Mouse (Mus musculus) adrenal gland, postnatal 4 days (tissue): ENCODE measurements around the gene Usp29. TPM values are rescaled to one million over a fixed set of nuclear protein-coding genes. Genes with fewer than 3 reads are reported as not detected.
"Not testable (repeated sequence)": the region's sequence is repeated elsewhere in the genome, so short reads cannot be mapped to it uniquely, and the experiment has no call there.

Experiments used
- DNase-seq, 2 experiments: peaks; one replicate each; pipeline ENCODE4 v3.0.0; 2021 to 2022; ENCODE audit warnings: low spot score in 2 of 2, mixed read lengths in 2 of 2
- total RNA-seq, 2 experiments: library from RNA; stranded (reverse); gene quantifications; 2 replicates each; pipeline ENCODE4 v1.2.3; 2021

Gene Usp29
- total RNA-seq, 2 experiments from 2014 or later: 8.3 to 8.5 TPM

DNA sequence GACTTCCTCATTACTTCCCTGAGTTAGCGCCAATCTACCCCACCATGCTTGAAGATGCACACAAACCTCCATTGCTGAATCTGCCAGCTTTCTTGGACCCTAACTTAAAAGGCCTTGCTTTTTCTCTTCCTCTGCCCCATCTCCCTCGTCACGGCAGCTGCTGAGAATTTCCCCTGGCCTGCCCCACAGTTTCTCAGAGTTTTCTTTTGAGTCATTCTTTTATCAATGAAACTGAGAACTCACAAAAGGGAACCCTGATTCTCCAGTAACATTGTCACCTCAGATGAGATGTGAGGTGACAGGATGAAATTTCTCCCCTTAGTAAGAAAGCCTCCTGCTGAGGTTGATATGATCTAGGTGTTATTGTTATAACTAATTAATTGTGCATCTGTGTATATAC lies 138.5 kb downstream of the Usp29 start:
- no peak for DNase-seq

DNA sequence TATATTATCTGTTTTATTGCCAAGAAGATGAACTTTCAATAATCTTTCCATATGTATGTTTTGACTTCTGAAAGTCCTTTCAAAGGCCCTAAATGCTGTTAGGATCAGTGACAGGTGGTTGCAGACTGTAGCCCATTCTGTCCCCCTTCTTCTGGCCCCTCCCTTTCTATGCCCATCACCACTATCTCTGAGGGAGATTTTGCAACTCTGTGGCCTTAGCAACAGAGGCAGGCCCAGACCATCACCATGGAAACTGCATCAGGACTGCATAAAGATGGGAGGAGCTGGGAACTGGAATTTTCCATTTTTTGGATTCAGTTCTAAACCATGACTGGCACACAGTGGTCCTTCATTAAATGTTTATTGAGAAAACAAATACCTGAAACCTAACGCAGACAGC lies 139.2 kb downstream of the Usp29 start:
- DNase-seq: no peak

DNA sequence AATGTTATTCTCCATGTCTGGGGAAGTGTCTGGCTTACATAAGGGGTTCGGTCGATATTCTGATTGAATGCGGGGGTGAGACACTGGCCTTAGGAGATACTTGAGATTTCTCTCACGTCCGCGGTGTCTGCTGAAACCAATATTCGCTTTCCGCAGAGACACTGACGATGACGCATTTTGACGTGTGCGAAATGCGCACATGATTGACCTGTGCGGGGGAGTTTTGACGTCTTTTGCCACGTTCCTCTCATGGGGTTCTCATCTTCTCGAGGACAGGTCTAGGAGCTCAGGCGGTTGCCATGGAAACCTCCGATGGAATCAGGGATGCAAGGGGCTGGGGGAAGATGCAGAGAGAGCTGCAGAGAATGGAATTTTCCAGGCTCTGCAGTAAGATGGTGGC lies 144.1 kb downstream of the Usp29 start:
- no peak for DNase-seq

DNA sequence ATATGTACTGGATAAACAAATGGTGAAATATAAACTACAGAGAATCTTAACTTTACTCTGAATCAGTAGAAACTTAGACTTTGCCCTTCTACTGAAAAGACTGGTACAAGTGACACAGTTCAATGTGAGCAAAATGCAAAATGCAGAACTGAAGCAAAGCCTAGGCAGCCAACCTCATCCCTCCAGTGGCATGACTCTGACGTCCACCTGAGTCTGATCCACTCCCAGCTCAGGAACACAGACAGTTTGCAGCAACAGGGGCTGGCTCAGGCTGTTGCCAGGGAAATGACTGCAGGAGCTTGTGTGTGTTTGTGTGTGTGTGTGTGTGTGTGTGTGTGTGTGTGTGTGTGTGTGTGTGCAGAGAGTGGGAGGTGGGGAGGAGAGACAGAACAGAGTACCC lies 147.8 kb downstream of the Usp29 start:
- no peak for DNase-seq

DNA sequence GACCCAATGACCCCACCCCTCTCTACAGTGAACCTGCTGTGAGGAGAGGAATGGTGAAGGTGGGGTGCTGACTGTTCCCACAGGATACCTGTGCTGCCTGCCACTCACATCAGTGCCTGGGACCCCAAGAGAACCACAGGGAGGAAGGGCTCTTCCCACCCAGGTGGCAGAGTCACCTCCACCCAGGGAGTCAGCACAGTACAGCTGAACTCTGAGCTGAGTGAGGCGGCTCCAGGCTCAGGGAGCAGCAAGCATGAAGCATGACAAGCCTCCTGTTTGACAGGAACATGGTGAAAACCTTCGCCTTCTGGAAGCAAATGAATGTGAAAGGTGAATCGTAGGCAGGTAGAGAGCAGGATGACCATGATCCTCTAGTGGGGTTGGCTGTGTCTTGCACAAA lies 148.5 kb downstream of the Usp29 start:
- not testable (repeated sequence) for DNase-seq

DNA sequence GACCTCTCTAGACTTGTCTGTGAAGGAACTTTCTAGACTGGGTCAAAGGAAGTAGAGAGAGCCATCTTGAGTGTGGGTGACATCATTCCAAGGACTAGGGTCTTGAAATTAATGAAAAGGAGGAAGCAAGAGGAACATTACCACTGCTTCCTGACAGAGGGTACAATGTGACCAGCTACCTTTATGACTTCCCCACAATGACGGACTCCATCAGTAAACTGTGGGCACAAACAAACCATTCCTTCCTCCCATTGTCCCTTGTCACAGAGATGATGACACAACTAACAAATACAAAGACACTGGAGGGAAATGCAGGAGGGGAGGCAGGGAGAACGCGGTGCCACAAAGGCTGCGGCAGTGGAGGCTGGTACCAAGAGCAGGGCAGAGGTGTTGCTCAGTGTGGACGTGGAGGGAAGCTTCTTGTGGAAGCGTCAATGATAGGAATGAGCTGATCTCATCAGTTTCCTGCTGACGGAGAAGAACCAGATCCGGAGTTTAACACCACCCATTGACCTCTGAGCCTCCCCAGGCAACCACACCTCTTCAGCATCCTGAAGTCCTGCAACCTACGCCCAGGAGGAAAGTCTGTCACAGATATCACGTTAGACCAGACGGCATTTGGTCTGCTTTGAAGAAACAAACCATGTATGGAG lies 149.3 kb downstream of the Usp29 start:
- DNase-seq: no peak

DNA sequence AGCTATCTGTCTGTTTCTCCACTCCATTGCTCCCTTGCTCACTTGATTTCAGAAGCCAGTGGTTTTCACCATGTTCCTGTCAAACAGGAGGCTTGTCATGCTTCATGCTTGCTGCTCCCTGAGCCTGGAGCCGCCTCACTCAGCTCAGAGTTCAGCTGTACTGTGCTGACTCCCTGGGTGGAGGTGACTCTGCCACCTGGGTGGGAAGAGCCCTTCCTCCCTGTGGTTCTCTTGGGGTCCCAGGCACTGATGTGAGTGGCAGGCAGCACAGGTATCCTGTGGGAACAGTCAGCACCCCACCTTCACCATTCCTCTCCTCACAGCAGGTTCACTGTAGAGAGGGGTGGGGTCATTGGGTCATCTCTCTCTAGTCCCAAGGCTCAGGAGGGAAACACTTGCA lies 150.5 kb downstream of the Usp29 start:
- not testable (repeated sequence) for DNase-seq

DNA sequence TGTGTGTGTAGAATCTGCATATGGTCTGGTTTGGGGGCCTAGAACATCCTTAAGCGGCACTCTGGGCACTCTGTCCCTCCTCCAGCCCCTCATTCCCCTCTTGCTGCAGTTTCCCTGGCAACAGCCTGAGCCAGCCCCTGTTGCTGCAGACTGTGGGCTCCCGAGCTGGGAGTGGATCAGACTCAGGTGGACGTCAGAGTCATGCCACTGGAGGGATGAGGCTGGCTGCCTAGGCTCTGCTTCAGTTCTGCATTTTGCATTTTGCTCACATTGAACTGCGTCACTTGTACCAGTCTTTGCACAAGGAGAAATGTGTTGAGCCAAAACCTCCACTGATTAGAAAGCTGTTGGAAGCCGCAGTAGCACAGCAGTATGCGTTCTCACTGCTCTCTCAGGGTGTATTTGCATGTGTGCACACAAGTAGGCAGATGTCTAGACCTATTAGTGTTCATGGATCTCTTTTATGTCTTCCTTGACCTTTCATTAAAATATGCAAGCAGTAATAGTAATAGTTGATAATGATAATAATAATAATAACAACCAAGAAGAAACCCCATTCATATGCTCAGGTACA lies 151.2 kb downstream of the Usp29 start:
- no peak for DNase-seq

DNA sequence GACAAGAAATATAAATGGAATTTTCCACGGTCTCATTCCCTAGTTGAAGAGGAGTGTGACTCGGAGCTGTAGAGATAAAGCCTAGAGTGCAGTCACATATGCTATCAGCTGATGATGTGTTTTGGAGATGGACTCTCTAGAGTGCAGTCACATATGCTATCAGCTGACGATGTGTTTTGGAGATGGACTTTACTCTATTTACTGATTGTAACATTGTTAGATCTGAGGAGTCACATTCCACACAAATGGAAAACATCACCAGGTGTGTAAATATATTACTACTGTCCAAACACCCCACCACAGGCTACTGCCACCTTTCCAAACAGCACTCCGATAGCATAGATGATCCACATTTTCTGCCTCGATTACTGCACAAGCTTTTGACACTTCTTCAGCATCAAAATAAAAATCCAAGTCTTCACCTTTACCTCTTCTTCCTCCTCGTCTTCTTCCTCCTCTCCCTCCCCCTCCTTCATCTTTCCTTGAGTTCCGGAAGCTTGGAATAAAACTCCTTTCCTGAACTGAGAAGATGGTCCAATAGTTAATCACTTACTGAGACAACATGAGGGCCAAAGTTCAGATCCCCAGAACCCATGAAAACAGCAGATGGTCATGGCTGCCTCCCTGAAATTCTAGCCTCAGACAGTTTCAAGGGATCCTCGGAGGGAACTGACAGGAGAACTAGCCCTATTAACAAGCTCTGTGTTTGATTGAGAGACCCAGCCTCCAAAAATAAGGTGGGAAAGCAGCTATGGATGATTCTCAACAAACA lies 153.2 kb downstream of the Usp29 start:
- DNase-seq: no peak

DNA sequence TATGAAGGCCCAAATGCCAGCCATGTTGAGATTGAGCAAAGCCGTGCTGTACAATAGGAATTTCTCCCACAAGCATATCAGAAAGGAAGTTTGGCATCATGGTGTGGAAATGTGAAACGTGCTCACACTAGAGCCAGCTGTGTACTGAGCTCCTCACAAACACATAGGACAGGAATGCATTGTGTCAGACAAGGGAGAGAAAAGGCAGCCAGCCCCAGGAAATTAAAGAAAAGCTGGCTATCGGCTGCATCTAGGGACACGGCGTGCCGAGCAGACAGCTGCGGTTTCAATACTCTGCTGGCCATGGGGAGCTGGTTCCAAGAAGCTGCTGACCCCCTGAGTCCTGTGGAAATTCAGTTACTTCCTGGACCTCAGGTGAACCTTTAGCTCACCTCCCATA lies 155.0 kb downstream of the Usp29 start:
- DNase-seq: no peak

DNA sequence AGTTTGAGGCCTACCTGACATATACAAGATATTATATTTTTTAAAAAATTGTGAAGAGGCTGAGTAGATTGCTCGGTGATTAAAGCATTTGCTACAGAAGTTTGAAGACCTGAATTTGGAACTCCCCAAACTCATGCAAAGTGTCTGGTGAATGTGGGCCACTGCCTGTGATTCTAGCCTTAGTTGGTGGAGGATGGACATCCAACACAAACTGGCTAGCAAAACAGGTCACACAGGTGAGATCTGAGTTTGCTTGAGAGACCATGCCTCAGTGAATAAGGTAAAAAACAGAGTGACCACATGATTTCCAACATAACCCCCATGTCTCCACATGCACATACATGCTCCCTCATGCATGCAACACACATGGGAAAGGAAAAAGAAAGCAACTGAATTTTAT lies 156.5 kb downstream of the Usp29 start:
- DNase-seq: no peak

DNA sequence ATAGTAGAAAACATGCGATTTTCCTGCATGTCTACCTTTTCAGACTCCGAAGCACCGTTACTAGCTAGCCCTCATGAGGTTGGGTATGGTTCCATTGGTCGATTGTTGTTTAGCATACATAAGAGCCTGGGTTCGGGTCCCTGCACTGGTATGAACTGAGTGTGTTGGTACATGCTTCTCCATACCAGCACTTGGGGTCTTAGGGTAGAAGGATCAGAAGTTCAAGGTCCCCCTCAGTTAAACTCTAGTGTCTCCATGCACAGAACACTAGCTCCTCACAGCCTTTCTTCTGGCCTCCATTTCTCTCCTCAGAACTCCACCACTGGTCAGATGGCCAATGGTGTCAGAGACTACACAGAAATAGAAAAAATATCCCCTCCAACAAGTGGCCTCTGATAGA lies 159.5 kb downstream of the Usp29 start:
- no peak for DNase-seq

DNA sequence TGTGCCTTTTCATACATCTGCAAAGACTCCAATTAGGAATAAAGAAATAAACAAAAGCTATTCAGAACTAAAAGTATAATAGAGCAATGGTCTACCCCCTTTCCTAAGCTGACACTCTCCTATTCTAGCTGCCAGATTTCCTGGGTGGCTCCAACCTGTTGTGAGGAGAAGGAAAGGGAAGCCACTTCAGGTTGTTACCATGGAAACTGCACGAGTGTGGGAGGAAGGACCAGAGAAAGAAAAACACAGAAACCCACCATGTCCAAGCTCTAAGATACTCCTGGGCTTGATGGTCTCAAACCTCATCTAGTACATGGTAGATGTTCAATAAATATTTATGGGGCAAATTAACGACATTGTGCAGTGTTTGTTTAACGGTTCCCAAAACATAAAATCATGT lies 160.8 kb downstream of the Usp29 start:
- no peak for DNase-seq

DNA sequence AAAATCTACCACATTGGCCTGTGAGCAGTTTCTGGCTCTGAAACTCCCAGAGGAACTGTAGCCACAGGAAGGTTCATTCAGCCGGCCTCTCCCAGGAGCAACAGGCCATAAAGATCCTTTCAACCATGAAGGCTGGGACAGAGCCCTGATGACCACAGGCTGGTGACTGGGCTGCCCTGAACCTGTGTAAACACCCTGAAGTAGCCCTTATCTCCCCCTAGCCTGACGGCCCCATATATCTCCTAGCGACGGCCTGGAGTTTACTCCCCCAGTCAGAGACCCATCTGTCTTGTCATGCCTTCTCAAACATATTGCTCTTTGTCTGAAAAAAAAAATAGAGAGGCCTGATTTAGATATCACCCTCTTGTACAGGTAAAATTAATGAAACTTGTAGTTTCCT lies 166.6 kb downstream of the Usp29 start:
- not testable (repeated sequence) for DNase-seq

DNA sequence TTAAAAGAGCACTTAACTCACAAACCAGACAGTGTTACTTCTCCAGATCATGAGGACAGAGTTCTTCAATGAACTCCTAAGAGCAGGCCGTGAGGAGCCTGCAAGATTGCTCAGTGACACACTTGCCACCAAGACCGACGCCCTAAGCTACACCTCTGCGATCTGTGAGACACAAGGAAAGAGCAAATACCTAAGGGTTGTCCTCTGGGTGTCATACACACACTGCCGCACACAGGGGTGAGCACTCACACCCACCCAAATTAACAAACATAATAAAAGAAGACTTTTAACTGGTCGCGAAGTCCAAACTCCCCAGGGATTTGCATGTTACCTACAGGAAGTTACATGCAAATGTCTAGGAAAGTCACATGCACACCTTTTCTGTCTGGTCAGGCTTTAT lies 170.3 kb downstream of the Usp29 start:
- no peak for DNase-seq

DNA sequence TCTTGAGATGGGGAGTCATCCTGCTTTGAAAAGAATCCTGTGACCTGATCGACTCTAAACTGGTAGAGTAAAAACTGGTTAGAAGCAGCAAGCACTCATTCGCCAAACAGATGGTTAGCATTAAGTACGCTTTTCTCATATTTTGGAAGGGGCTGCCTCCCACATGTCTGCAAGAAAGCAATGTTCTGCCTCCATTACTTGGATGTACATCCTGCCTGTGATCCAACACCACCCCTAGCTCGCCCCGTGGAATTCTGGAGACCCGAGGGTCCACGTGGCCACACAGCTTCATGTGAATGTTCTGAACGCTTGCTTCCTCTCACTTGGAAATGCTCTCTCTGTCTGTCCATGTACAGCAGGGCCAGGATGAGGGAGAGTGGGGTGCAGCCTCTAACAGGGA lies 173.1 kb downstream of the Usp29 start:
- DNase-seq: no peak

DNA sequence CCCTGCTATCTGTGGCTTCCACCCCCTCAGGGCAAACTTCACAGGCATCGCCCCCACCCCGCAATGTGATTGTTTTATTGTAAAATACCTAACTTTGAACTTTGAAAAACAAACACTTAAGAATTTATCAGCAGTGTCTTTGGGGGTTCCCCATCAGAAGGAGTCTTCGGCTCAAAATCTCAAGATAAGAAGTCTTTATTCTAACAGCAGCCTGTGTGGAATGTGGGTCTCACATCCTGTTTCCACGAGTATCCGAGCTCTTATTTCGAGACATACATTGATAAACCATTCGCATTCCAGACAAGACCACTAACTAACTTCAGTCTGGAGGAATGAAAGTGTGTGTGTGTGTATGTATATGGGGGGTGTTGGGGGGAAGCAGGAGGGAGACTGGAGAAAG lies 180.1 kb downstream of the Usp29 start:
- no peak for DNase-seq

DNA sequence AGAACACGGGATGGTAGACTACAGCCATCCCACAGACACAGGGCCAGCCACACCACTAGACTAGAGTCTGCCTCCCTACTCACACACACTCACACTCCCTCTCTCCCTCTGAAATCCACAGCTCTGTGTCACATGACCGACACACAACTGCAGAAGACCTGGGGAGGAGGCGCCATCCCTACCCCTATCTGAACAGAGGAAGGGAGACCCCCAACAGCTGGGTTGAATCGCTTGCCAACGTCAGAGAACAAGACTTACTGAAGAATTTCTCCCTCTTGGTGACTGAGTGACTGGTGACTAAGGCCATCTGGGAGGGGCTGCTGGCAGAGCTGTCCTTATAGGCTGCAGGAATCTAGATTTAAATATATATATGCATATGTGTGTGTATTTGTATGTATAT lies 181.4 kb downstream of the Usp29 start:
- no peak for DNase-seq

DNA sequence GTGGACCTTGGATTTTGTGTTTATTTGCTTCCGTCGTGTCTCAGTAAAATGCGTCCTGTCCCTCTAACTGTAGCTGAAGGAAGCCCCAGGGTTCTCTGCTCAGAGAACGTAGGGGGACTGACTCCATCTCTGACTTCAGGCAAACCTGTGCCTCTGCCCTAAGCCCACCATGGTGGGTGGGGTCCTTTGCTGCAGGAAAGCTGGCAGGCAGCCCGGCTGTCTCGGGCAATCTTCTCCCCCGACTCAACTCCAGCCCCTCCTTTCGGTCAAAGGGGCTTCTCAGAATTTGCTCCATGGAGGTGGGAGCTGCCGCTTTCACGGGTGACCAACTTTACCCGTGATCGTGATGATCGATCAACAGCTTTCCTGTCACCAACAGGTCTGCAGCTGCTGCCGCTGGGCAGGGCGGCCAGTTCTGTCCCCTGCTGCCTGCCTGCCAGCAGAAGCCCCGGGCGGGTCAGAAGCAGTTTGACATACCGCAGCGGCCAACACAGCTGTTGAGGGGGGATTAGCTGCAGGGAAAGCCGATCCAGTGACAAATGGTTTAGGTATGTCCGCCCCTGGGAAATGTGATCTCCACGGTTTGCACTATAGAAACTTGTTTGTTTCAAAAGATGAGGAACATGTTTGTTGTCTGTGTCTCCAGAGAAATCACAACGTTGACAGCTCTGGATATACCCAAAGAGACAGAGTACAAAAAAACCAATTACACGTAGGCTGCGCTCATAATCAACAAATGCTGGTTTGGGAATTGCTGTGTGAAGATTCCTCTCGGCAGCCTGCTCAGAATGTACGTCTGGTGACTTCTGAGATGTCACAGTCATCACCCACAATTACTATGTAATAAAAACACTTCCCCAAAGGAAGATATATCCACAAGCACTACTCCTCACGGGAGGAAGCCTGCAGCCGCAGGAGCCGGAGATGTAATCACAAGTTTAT lies 183.3 kb downstream of the Usp29 start:
- DNase-seq: no peak

DNA sequence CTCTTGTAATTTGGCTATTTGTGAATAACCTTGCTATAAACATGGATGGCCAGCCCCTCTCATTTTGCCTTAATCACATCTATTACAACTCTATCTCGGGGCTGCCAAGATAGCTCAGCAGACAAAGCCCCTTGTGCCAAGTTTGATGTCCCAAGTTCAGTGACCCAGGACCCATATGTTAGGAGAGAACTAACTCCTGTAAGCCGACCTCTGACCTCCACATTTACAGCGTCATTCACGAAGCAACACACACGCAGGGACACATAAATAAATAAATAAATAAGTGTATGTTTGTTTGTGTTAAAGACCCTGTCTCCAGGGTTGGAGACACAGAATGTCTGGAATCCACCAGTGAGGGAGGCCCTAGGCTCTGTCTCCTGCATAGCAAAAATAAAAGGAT lies 186.7 kb downstream of the Usp29 start:
- no peak for DNase-seq

DNA sequence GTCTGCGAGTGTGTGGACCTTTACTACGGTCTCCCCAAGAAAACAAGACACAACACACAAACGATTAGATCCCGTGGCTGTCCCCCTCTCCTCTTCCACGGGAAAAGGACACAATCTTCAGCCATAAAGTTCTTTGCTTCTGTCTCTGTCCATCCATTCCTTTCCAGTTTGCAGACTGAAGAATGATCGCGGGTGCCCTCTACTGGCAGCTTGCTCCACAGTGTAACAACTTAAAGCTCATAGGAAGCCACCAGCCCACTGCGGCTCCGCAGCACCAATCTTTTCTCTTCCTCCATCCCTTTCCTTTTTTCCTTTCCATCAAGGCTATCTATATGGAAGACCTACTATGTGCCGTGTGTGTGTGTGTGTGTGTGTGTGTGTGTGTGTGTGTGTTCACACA lies 187.9 kb downstream of the Usp29 start:
- DNase-seq: peak; percentile 59 to 66
